Mouse (Mus musculus) spleen, postnatal 36 days (tissue): ENCODE results near the gene Tas1r3.

Experiments
- DNase-seq, 2 experiments: peaks; one replicate each; pipeline ENCODE4 v3.0.0; 2022; ENCODE audit warnings: low spot score in 2 of 2, mixed read lengths in 1 of 2

Tas1r3 gene

DNA sequence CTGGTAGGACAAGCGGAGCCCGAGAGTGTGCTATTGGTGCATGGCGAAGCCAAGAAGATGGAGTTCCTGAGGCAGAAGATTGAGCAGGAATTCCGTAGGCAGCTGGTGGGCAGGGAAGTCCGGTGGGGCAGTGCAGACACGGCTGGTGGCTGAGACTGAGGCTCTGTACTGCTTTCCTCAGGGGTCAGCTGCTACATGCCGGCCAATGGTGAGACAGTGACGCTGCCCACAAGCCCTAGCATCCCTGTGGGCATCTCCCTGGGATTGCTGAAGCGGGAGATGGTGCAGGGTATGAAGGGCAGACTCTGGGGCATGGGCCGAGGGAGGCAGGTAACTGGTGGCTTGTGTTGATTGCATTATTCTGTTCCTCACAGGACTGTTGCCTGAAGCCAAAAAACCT, 24.5 kb upstream of the Tas1r3 start:
- no peak for DNase-seq

DNA sequence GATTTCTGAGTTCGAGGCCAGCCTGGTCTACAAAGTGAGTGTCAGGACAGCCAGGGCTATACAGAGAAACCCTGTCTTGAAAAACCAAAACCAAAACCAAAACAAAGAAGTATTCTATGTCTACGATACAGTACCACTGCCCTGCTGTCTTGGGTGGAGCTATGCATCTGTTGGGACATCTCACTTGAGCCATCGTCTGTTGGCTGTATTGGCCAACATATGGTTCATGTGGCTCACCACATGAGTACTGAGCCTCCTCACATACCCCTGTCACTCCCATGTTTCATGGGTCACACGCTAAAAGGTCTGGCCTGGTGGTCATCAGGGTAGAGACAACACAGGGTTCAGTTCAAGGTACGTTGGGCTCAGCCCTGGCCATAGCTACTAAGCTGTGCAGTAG, 23.2 kb upstream of the Tas1r3 start:
- DNase-seq, result no peak

- DNase-seq, result no peak
These were observed 20.4 kb upstream of the Tas1r3 start for GRCm38 (mm10) chr4:155883587-155883986.

- no peak for DNase-seq
These were observed 8.2 kb upstream of the Tas1r3 start for GRCm38 (mm10) chr4:155871404-155871803.

- DNase-seq, result peak; percentile 96 to 97
These were observed 6.3 kb upstream of the Tas1r3 start, which contains the start of the genes Cptp and Ints11 for GRCm38 (mm10) chr4:155869317-155870033. Gene Cptp (minus strand): TSS chr4:155869440. Gene Ints11 (plus strand): TSS chr4:155869546.

- peak in 1 of 2 experiments; percentile 14 for DNase-seq
These were observed 5.6 kb upstream of the Tas1r3 start for GRCm38 (mm10) chr4:155868614-155869298.

GRCm38 (mm10) chr4:155861787-155862186, 1.4 kb downstream of the Tas1r3 start:
- no peak for DNase-seq

- no peak for DNase-seq
These were observed 3.8 kb downstream of the Tas1r3 start for GRCm38 (mm10) chr4:155859318-155859717.

DNA sequence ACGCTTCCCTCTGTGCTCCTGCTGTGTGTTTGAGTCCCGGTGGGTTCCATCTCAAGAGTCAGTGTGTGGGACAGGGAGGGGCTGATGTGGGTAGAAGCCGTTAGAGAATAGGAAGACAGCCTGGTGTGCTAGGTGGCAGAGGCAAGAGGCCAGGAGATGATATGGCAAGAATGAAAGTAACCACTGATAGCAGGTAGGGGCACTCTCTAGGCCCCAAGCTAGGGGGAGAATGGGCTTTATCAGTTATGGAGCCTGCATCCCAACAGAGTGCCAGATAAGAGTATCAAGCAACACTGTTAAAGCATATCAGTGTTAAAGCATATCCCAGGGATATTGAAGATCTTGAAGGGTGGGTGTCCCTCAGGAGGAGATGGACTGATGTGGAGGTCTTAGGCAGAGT, 6.3 kb downstream of the Tas1r3 start:
- DNase-seq, result no peak

DNA sequence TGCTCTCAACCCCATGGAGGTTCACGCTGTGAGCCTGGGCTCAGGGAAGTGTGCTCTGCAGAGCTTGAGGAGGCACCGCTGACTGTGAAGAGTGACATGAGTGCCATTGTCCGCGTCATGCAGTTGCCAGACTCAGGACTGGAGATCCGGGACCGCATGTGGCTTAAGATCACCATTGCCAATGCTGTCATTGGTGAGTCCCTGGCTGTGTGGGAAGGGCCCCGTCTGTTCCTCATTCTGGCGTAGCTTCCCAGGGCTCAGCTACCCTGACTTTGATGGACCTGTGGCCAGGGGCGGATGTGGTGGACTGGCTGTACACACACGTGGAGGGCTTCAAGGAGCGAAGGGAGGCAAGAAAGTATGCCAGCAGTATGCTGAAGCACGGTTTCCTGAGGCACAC, 7.1 kb downstream of the Tas1r3 start:
- DNase-seq, result no peak

GRCm38 (mm10) chr4:155854991-155855390, 8.2 kb downstream of the Tas1r3 start:
- no peak for DNase-seq

- no peak for DNase-seq
These were observed 9.7 kb downstream of the Tas1r3 start for GRCm38 (mm10) chr4:155853421-155853820.

DNA sequence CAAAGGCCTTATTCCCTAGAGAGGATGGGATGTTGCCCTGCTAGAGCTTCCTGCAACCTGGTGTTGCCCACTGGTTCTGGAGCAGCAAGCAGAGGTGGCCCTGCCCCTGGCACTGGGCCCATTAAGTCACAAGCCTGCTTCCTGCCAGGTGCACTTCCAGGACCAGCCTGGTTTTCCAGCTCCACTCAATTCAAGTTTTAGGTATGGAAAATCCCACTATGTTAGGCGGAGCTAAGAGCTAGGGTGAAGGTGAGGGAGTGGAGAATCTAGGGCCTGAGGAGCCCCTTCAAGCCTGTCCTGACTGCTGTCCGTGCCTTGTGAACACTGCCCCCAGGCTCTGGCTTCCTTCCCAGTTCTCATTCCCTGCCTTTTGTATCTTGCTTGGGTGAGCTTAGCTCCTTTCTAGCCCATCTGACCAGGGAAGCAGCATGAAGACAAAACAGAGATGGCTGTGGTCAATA, 11.2 kb downstream of the Tas1r3 start:
- no peak for DNase-seq

DNA sequence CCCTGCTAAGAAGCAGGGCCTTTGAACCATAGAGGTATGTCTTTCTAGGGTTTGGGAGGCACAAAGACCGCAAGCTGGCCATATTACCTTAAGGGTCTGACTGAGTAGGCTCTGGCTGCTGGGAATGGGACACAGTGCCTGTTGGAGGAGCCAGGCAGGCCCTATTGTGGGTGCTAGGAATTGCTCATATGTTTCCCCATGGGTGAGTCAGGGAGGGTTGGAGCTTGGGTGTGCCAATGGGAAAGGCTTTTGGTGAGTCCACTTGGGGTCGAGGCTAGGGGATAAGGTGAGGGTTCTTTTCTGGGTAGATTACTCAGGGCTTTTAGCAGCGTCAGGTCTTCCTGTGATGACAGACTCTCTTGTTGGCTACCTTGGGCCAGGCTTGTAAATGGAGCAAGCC, 11.8 kb downstream of the Tas1r3 start:
- no peak for DNase-seq

- no peak for DNase-seq
These were observed 13.2 kb downstream of the Tas1r3 start for GRCm38 (mm10) chr4:155849792-155850451.

GRCm38 (mm10) chr4:155849391-155849790, 13.8 kb downstream of the Tas1r3 start:
- no peak for DNase-seq

GRCm38 (mm10) chr4:155848434-155849095, 14.6 kb downstream of the Tas1r3 start:
- no peak for DNase-seq

DNA sequence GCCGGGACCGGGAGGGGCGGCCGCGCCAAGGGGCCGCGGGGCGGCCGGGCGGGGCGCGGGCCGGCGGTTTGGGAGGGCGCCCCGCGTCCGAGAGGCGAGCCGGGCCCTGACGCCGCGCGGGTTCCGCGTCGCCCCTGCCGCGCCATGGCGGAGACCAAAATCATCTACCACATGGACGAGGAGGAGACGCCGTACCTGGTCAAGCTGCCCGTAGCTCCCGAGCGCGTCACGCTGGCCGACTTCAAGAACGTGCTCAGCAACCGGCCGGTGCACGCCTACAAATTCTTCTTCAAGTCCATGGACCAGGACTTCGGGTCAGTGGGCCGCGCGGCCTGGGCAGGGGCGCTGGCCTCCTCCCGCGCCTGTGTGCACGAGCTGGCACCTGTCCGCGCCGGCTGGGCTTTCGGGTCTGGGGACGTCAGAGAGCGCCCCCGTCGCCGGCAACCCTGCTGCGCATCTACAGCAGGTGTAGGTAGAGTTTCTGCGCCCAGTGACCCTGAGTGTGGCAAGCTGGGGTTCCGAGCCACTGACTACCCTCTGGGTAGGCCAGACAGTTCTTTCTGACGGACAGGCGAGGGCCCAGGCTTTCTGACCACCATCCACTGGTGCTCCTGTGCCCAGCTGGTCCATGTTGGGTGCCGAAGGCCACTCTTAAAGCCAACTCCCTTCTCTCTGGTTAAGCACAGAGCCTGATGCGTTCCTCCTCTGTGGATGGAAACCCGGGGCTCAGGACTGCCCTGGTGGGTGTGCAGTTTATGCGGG, 15.4 kb downstream of the Tas1r3 start:
- DNase-seq, result peak; percentile 24 to 38

- DNase-seq, result peak; percentile 87 to 88
These were observed 16.1 kb downstream of the Tas1r3 start, which contains the start of gene Dvl1 for GRCm38 (mm10) chr4:155846871-155847578. Gene Dvl1 (plus strand): TSS chr4:155847402.

DNA sequence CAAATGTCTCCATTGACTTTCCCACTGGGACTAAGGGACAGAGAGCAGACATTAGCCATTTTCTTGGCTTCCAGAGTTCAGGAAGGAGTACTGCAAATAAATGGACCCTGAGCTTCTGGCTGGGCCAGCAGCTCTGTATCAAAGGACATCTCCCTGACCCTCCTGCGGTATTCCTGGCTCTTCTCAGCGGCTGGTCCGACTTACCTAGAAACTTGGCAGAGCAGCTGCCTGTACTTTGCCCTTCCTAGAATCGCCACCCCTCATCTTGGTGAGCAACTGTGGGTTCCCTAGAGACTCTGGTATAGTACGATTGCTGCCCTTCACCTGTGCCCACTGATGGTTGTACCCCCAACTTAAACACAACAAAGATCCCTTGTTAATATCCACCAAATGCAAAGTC, 19.9 kb downstream of the Tas1r3 start:
- DNase-seq, result no peak
